Mouse (Mus musculus) forebrain, embryonic 14.5 days (tissue): Measurements from ENCODE around the gene Gm17949. TPM values are rescaled to one million over a fixed set of nuclear protein-coding genes. Genes with fewer than 3 reads are reported as not detected.
"Not testable (repeated sequence)": the region's sequence is repeated elsewhere in the genome, so short reads cannot be mapped to it uniquely, and the experiment has no call there.

ENCODE experiments used
- ATAC-seq: fragments of 200-750 bp; cut with Nextera tagmentation; 2 replicates; pipeline ENCODE4 v1.8.0; 2017; ENCODE audit warnings: mild to moderate bottlenecking, moderate library complexity
- DNase-seq: peaks from one replicate; pipeline ENCODE4 v3.0.0-alpha.2; 2015; ENCODE audit warnings: low spot score
- H3K27ac ChIP-seq: fragments of 300-500 bp; sonication (generic); 2 replicates; pipeline ENCODE4 v1.5.1; 2014; ENCODE audit warnings: low read depth, mild to moderate bottlenecking, control low read depth, low read length, moderate library complexity
- H3K27me3 ChIP-seq: fragments of 300-500 bp; sonication (generic); replicated peaks from 2 replicates; pipeline ENCODE4 v1.6.1; 2014; ENCODE audit warnings: low read length, control low read depth, mixed read lengths; ENCODE audit not compliant: control insufficient read depth, insufficient read depth
- H3K36me3 ChIP-seq: fragments of 300-500 bp; sonication (generic); 2 replicates; pipeline ENCODE4 v1.6.1; 2014; ENCODE audit warnings: low read length, control low read depth; ENCODE audit not compliant: control insufficient read depth, insufficient read depth
- H3K4me1 ChIP-seq: fragments of 300-500 bp; sonication (generic); 2 replicates; pipeline ENCODE4 v1.6.1; 2014; ENCODE audit warnings: antibody characterized with exemption, low read length, control low read depth; ENCODE audit not compliant: control insufficient read depth, insufficient read depth
- H3K4me2 ChIP-seq: fragments of 300-500 bp; sonication (generic); 2 replicates; pipeline ENCODE4 v1.6.1; 2014; ENCODE audit warnings: mild to moderate bottlenecking, control low read depth, low read length
- H3K4me3 ChIP-seq: fragments of 300-500 bp; sonication (generic); 2 replicates; pipeline ENCODE4 v1.5.1; 2014; ENCODE audit warnings: low read depth, low read length, control low read depth
- H3K9ac ChIP-seq: fragments of 300-500 bp; sonication (generic); 2 replicates; pipeline ENCODE4 v1.6.1; 2014; ENCODE audit warnings: mild to moderate bottlenecking, low read length, control low read depth, moderate library complexity
- H3K9me3 ChIP-seq: fragments of 300-500 bp; sonication (generic); replicated peaks from 2 replicates; pipeline ENCODE4 v1.6.1; 2016; ENCODE audit warnings: low read length, control low read depth, mixed read lengths; ENCODE audit not compliant: control insufficient read depth
- WGBS: fragments of 180-500 bp; shearing (Covaris S2); extraction: QIAGEN DNeasy Blood & Tissue Kit; methylation state at CpG from one replicate; pipeline ENCODE4 v1.1.7; 2014; 5-methylcytosine and 5-hydroxymethylcytosine counted together
- polyA plus RNA-seq: library from polyadenylated mRNA; unstranded; fragments of >200 nt; fragmentation: Nextera tagmentation; extraction: Ambion mirVana; gene quantifications from 2 replicates; pipeline ENCODE4 v1.2.1, GENCODE M21; 2014

Gene Gm17949
- polyA plus RNA-seq, 1 experiment from 2014 or later = 0.14 TPM

GRCm38 (mm10) chr17:57029691-57030090, 18.4 kb downstream of the Gm17949 start:
- peak overlapping the region; percentile 63 for H3K4me2 ChIP-seq
- WGBS = 54% methylated on average over 8 of the region's 8 CpGs
- DNase-seq (no peak), ATAC-seq (no peak)
- no peak overlapping the region for H3K27ac ChIP-seq
- peaks cover 40% of the 10 kb centered on the region for H3K36me3 ChIP-seq
- peak overlapping the region; percentile 98 for H3K4me3 ChIP-seq
- H3K27me3 ChIP-seq = no peaks in the 10 kb centered on the region
- peak overlapping the region; percentile 99 for H3K9ac ChIP-seq
- H3K9me3 ChIP-seq = no peaks in the 10 kb centered on the region
- H3K4me1 ChIP-seq = peaks cover 10% of the 10 kb centered on the region

DNA sequence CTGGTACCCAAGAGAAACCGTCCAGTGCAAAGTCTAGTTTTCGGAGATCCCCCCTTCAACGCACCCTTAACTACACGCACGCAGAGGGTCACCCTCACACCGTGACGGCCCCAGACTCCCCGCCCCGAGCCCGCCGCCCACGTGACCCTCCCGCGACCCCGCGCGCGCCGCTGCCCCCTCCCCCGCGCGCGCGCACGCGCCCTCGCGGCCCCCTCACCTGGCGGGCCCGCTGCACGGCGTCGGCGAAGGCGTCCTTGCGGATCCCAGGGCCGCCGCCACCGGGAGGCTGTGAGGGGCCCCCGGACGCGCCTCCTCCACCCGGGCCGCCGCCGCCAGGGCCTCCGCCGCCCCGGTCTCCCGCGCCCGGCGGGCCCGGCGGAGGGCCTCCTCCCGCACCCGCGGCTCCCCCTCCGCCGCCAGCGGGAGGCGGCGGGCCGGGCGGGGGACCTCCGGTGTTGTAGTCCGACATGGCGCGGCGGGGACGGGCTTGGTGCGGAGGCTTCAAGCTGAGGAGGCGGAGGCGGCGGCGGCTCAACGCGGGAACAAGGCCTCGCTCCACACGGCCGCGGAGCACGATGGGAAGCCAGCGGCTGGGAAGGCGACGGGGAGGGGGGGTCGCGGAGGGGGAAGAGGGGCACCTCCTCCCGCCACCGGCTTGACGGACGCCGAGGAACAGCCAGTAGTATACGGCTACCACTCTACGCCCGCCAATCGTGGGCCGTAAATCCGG, 19.8 kb downstream of the Gm17949 start, which contains the start of gene Khsrp:
Gene Khsrp (minus strand): TSS at position 592 of the 730 bp plus-strand sequence.
- Histone ChIP-seq H3K4me1 (peaks cover 10% of the 10 kb centered on the region), H3K4me3 (peak within 1 kb of the TSS; percentile 98), H3K9me3 (no peaks in the 10 kb centered on the region), H3K4me2 (peak within 1 kb of the TSS; percentile 63), H3K27ac (peak within 1 kb of the TSS; percentile 95), H3K36me3 (peaks cover 26% of the 10 kb centered on the region), H3K27me3 (no peaks in the 10 kb centered on the region), H3K9ac (peak within 1 kb of the TSS; percentile 99)
- 1% methylated on average over 56 of the region's 99 CpGs for WGBS
- ATAC-seq = no peak
- peak; percentile 39 for DNase-seq

- H3K4me1 ChIP-seq = peaks cover 10% of the 10 kb centered on the region
- H3K9ac ChIP-seq = peak overlapping the region; percentile 55
- H3K4me2 ChIP-seq = peak overlapping the region; percentile 61
- H3K4me3 ChIP-seq = peak overlapping the region; percentile 37
- DNase-seq = peak; percentile 100
- under 1% methylated on average over 38 of the region's 38 CpGs for WGBS
- ATAC-seq = peak; percentile 98
- H3K9me3 ChIP-seq = no peaks in the 10 kb centered on the region
- H3K36me3 ChIP-seq = peaks cover 18% of the 10 kb centered on the region
- H3K27ac ChIP-seq = peak overlapping the region; percentile 78
- no peaks in the 10 kb centered on the region for H3K27me3 ChIP-seq
Observed at GRCm38 (mm10) chr17:57031661-57032420, 20.6 kb downstream of the Gm17949 start.

GRCm38 (mm10) chr17:57032854-57033253, 21.6 kb downstream of the Gm17949 start:
- Histone ChIP-seq H3K36me3 (peaks cover 8% of the 10 kb centered on the region), H3K4me2 (no peak overlapping the region), H3K9me3 (no peaks in the 10 kb centered on the region), H3K9ac (no peak overlapping the region), H3K4me1 (peaks cover 10% of the 10 kb centered on the region), H3K27ac (no peak overlapping the region), H3K27me3 (no peaks in the 10 kb centered on the region), H3K4me3 (peak overlapping the region; percentile 37; the same call in 1 of the 2 replicates)
- ATAC-seq = no peak
- 85% methylated on average over 4 of the region's 4 CpGs for WGBS
- DNase-seq = no peak

DNA sequence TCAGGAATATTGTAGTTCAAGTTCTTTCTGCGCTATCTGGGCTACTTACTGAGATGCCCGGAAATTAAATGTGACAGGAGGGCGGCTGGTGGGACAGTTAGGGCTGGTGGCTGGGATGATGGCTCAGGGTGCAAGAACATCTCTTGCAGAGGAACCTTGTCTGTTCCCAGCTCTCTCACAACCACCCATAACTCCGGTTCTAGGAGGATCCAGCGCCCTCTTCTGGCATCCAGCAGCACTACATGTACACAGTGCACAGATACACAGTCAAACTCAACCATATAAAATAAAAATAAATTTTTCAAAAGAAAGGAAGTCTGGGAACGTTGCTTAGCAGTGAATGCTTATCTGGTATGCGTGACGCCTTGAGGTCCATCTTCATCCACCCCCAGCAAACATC, 27.7 kb downstream of the Gm17949 start:
- H3K27ac ChIP-seq = no peak overlapping the region
- H3K4me1 ChIP-seq = no peaks in the 10 kb centered on the region
- H3K27me3 ChIP-seq = no peaks in the 10 kb centered on the region
- H3K9ac ChIP-seq = no peak overlapping the region
- no peak for ATAC-seq
- DNase-seq = no peak
- no peak overlapping the region for H3K4me2 ChIP-seq
- WGBS = 43% methylated on average over 8 of the region's 8 CpGs
- H3K4me3 ChIP-seq = no peak overlapping the region
- no peaks in the 10 kb centered on the region for H3K9me3 ChIP-seq
- H3K36me3 ChIP-seq = no peaks in the 10 kb centered on the region

GRCm38 (mm10) chr17:57041554-57041953, 30.3 kb downstream of the Gm17949 start, which contains the start of gene Slc25a41:
TSS of gene Slc25a41 (minus strand) at chr17:57041654.
- Histone ChIP-seq H3K27ac (no peak within 1 kb of the TSS), H3K4me3 (no peak within 1 kb of the TSS), H3K9me3 (no peaks in the 10 kb centered on the region), H3K9ac (no peak within 1 kb of the TSS), H3K36me3 (peaks cover 9% of the 10 kb centered on the region), H3K4me2 (no peak within 1 kb of the TSS), H3K27me3 (no peaks in the 10 kb centered on the region), H3K4me1 (no peaks in the 10 kb centered on the region)
- DNase-seq (no peak), ATAC-seq (no peak)
- WGBS = 74% methylated on average over 8 of the region's 8 CpGs

GRCm38 (mm10) chr17:57047406-57047805, 36.1 kb downstream of the Gm17949 start:
- H3K36me3 ChIP-seq = peaks cover 33% of the 10 kb centered on the region
- DNase-seq (no peak), ATAC-seq (no peak)
- no peaks in the 10 kb centered on the region for H3K27me3 ChIP-seq
- no peaks in the 10 kb centered on the region for H3K4me1 ChIP-seq
- H3K27ac ChIP-seq = no peak overlapping the region
- WGBS = 42% methylated on average over 5 of the region's 5 CpGs
- H3K4me2 ChIP-seq = no peak overlapping the region
- no peak overlapping the region for H3K9ac ChIP-seq
- no peak overlapping the region for H3K4me3 ChIP-seq
- H3K9me3 ChIP-seq = no peaks in the 10 kb centered on the region

DNA sequence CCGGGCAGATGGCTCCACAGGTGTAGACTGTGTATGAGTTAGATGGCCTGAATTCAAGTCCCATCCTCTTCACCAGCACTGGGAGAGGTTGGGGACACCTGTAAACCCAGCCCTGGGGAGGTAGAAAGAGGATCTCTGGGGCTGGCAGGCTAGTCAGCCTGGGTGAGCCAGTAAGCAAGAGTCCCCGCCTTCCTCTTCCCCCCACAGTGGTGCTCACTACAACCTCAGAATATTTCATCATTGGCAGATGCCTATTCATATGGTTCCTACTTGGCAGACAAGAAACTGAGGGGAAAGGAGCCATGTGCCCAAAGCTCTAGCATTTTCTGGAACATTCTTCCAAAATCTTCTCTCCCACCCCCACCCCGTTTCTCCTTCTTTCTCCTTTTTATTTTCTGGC, 37.5 kb downstream of the Gm17949 start:
- H3K4me2 ChIP-seq = no peak overlapping the region
- DNase-seq = no peak
- H3K4me3 ChIP-seq = no peak overlapping the region
- no peaks in the 10 kb centered on the region for H3K9me3 ChIP-seq
- peak; percentile 16; the same call in 1 of the 2 replicates for ATAC-seq
- H3K9ac ChIP-seq = no peak overlapping the region
- no peaks in the 10 kb centered on the region for H3K27me3 ChIP-seq
- no peaks in the 10 kb centered on the region for H3K4me1 ChIP-seq
- WGBS = 94% methylated on average over 3 of the region's 3 CpGs
- no peak overlapping the region for H3K27ac ChIP-seq
- H3K36me3 ChIP-seq = peaks cover 47% of the 10 kb centered on the region

DNA sequence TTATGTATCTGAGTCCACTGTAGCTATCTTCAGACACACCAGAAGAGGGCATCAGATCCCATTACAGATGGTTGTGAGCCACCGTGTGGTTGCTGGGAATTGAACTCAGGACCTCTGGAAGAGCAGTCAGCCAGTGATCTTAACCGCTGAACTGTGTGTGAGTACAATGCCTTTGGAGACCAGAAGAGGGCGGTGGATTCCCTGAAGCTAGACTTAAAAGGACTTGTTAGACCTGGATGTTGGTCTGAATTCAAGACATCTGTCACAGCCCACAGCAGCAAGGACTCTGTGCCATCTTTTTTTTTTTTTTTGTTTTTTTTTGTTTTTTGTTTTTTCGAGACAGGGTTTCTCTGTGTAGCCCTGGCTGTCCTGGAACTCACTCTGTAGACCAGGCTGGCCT, 40.4 kb downstream of the Gm17949 start:
- H3K27me3 ChIP-seq, DNase-seq, H3K9ac ChIP-seq, H3K4me3 ChIP-seq, H3K9me3 ChIP-seq, H3K4me2 ChIP-seq, H3K4me1 ChIP-seq, ATAC-seq, H3K27ac ChIP-seq: not testable (repeated sequence)
- 80% methylated on average over 4 of the region's 4 CpGs for WGBS
- peaks cover 62% of the 10 kb centered on the region for H3K36me3 ChIP-seq
